1 mouse cellular context compared by ENCODE assay signal in the genomic region with DNA sequence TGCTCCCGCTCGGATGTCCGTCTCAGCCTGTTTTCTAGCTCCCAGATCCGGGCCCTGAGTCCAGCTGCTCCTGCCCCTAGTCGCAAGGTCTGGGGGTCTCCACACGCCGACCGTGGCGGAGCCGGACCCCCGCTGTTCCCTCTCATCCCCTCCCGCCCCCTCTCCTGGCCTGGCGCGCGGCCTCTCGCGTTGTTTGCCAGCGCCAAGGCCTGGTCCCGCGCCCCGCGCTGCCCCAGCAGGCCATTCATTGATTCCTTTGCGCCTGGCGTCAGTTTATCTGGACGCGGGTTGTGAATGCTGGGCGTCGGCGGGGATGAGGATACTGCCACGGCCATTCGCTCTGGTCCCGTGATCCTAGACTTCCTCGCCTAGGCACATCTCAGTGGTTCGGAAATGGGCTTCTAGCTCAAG.
TF ChIP-seq lines count a peak whose summit lies in the region.

No protein-coding gene starts in this region.

TF ChIP-seq in myocyte, 11 proteins besides CTCF, POLR2A, EP300 and RAD21 (continued from another document):
- TF ChIP-seq POLR2AphosphoS2 (IDR thresholded peaks at IDR 0.05; ENCODE audit: insufficient read length, low read depth): no peak
- no peak for TF ChIP-seq TCF3 (IDR thresholded peaks at IDR 0.05; ENCODE audit: insufficient read length, low read depth)
- TF ChIP-seq MYOG (IDR thresholded peaks at IDR 0.05; ENCODE audit: control insufficient read depth in 1 of 3, insufficient read depth in 1 of 3, insufficient read length in 2 of 3, low read depth in 2 of 3): no peak
- TF ChIP-seq TCF12 (IDR thresholded peaks at IDR 0.05; ENCODE audit: insufficient read depth, poor library complexity, severe bottlenecking): no peak
- TF ChIP-seq REST (IDR thresholded peaks at IDR 0.05; ENCODE audit: insufficient read depth, insufficient read length): no peak
- TF ChIP-seq CEBPB (IDR thresholded peaks at IDR 0.05; ENCODE audit: insufficient read depth, poor library complexity, severe bottlenecking): no peak
- TF ChIP-seq USF1 (IDR thresholded peaks at IDR 0.05; ENCODE audit: low read depth): no peak
- no peak for TF ChIP-seq MAX (IDR thresholded peaks at IDR 0.05; ENCODE audit: low read depth)
